Mouse (Mus musculus) brain, embryonic 14.5 days (tissue): Measurements from ENCODE around the gene Racgap1. TPM values are rescaled to one million over a fixed set of nuclear protein-coding genes. Genes with fewer than 3 reads are reported as not detected.

ENCODE experiments used
- DNase-seq: peaks from one replicate; pipeline ENCODE4 v3.0.0-alpha.2; 2011; ENCODE audit warnings: low read depth
- CTCF ChIP-seq: fragments of 200-500 bp; IDR thresholded peaks from 2 replicates; pipeline ENCODE4 v1.5.1; 2012; ENCODE audit warnings: inconsistent platforms, mild to moderate bottlenecking, moderate library complexity, borderline replicate concordance; ENCODE audit not compliant: insufficient read depth, insufficient read length; ENCODE audit errors: extremely low read depth
- POLR2A ChIP-seq: fragments of 200-500 bp; IDR thresholded peaks from 2 replicates; pipeline ENCODE4 v1.6.1; 2012; ENCODE audit warnings: mild to moderate bottlenecking, inconsistent platforms, borderline replicate concordance; ENCODE audit not compliant: poor library complexity, insufficient read depth, insufficient read length, severe bottlenecking; ENCODE audit errors: extremely low read depth
- polyA plus RNA-seq: library from polyadenylated mRNA; depleted of rRNA; stranded (reverse); fragments of >200 nt; gene quantifications from 2 replicates; pipeline ENCODE4 v1.2.3, GENCODE M21; 2012

Racgap1 gene
- polyA plus RNA-seq, 1 experiment = 83.0 TPM

- TF ChIP-seq CTCF (no peak), POLR2A (no peak)
- DNase-seq = no peak
Observed at GRCm38 (mm10) chr15:99638124-99638485, 13.4 kb downstream of the Racgap1 start.

- peak; percentile 62 for DNase-seq
- TF ChIP-seq POLR2A (no peak), CTCF (no peak)
Observed at GRCm38 (mm10) chr15:99637405-99638123, 13.9 kb downstream of the Racgap1 start.

GRCm38 (mm10) chr15:99634702-99635101 lies 16.8 kb downstream of the Racgap1 start:
- DNase-seq = no peak
- TF ChIP-seq CTCF (no peak), POLR2A (no peak)

- DNase-seq = no peak
Observed at GRCm38 (mm10) chr15:99631618-99632017, 19.8 kb downstream of the Racgap1 start.

GRCm38 (mm10) chr15:99622063-99622462 lies 29.4 kb downstream of the Racgap1 start:
- TF ChIP-seq POLR2A (no peak), CTCF (no peak)
- no peak for DNase-seq

More at GRCm38 (mm10) chr15:99631618-99632017, 19.8 kb downstream of the Racgap1 start:
- TF ChIP-seq CTCF (peak; percentile 31; the same call in 1 of the 2 replicates), POLR2A (no peak)

GRCm38 (mm10) chr15:99619821-99620220 lies 31.6 kb downstream of the Racgap1 start:
- DNase-seq = peak; percentile 76

GRCm38 (mm10) chr15:99618595-99618994 lies 32.9 kb downstream of the Racgap1 start:
- DNase-seq = no peak
- TF ChIP-seq CTCF = no peak
- no peak for TF ChIP-seq POLR2A

More at GRCm38 (mm10) chr15:99619821-99620220, 31.6 kb downstream of the Racgap1 start:
- no peak for TF ChIP-seq CTCF
- TF ChIP-seq POLR2A = no peak

GRCm38 (mm10) chr15:99615246-99615645 lies 36.2 kb downstream of the Racgap1 start:
- no peak for TF ChIP-seq POLR2A
- peak; percentile 60 for DNase-seq

GRCm38 (mm10) chr15:99614753-99615152 lies 36.7 kb downstream of the Racgap1 start:
- TF ChIP-seq POLR2A (no peak), CTCF (no peak)
- peak; percentile 74 for DNase-seq

- DNase-seq = no peak
- no peak for TF ChIP-seq POLR2A
- TF ChIP-seq CTCF = no peak
Observed at GRCm38 (mm10) chr15:99614273-99614672, 37.2 kb downstream of the Racgap1 start.

GRCm38 (mm10) chr15:99611563-99611962 lies 39.9 kb downstream of the Racgap1 start:
- TF ChIP-seq CTCF = no peak
- no peak for TF ChIP-seq POLR2A
- DNase-seq = no peak

GRCm38 (mm10) chr15:99608382-99609125 lies 42.9 kb downstream of the Racgap1 start:
- TF ChIP-seq POLR2A (no peak), CTCF (no peak)
- DNase-seq = no peak
